Mouse (Mus musculus) stomach, embryonic 14.5 days (tissue): ENCODE results near the gene Atf5. TPM values are rescaled to one million over a fixed set of nuclear protein-coding genes. Genes with fewer than 3 reads are reported as not detected.
A peak's percentile ranks its signal among the peaks of the same experiment; 100 is the strongest.

Experiments used
- ATAC-seq: fragments of 200-750 bp; cut with Nextera tagmentation; 2 replicates; pipeline ENCODE4 v1.8.0; 2017; ENCODE audit warnings: low read depth, moderate TSS enrichment; ENCODE audit not compliant: insufficient number of reproducible peaks, insufficient read depth, low FRiP score
- H3K27ac ChIP-seq: fragments of 300-500 bp; sonication (generic); 2 replicates; pipeline ENCODE4 v1.5.1; 2014; ENCODE audit warnings: mild to moderate bottlenecking, low read length, moderate library complexity, mixed read lengths
- H3K27me3 ChIP-seq: fragments of 300-500 bp; sonication (generic); 2 replicates; pipeline ENCODE4 v1.6.1; 2014; ENCODE audit warnings: low read length, control low read depth, mixed read lengths; ENCODE audit not compliant: control insufficient read depth, insufficient read depth
- H3K36me3 ChIP-seq: fragments of 300-500 bp; sonication (generic); 2 replicates; pipeline ENCODE4 v1.6.1; 2014; ENCODE audit warnings: mild to moderate bottlenecking, control low read depth, low read length, moderate library complexity, mixed read lengths; ENCODE audit not compliant: control insufficient read depth, insufficient read depth
- H3K4me1 ChIP-seq: fragments of 300-500 bp; sonication (generic); 2 replicates; pipeline ENCODE4 v1.6.1; 2014; ENCODE audit warnings: low read length, control low read depth, mixed read lengths; ENCODE audit not compliant: control insufficient read depth, insufficient read depth
- H3K4me2 ChIP-seq: fragments of 300-500 bp; sonication (generic); replicated peaks from 2 replicates; pipeline ENCODE4 v1.6.1; 2014; ENCODE audit warnings: low read depth, low read length, control low read depth
- H3K4me3 ChIP-seq: fragments of 300-500 bp; sonication (generic); 2 replicates; pipeline ENCODE4 v1.5.1; 2014; ENCODE audit warnings: low read depth, low read length, control low read depth
- H3K9ac ChIP-seq: fragments of 300-500 bp; sonication (generic); replicated peaks from 2 replicates; pipeline ENCODE4 v1.6.1; 2014; ENCODE audit warnings: low read depth, mild to moderate bottlenecking, control low read depth, low read length, moderate library complexity, mixed read lengths
- H3K9me3 ChIP-seq: fragments of 300-500 bp; sonication (generic); 2 replicates; pipeline ENCODE4 v1.6.1; 2016; ENCODE audit warnings: low read depth, low read length, control low read depth; ENCODE audit not compliant: control insufficient read depth
- WGBS: fragments of 180-500 bp; shearing (Covaris S2); extraction: QIAGEN DNeasy Blood & Tissue Kit; methylation state at CpG from one replicate; pipeline ENCODE4 v1.1.7; 2014; 5-methylcytosine and 5-hydroxymethylcytosine counted together
- polyA plus RNA-seq: library from polyadenylated mRNA; unstranded; fragments of >200 nt; fragmentation: Nextera tagmentation; extraction: Ambion mirVana; gene quantifications from 2 replicates; pipeline ENCODE4 v1.2.1, GENCODE M21; 2014

Gene Atf5
- polyA plus RNA-seq, 1 experiment from 2014 or later: 3.1 TPM

GRCm38 (mm10) chr7:44836016-44836404, 19.6 kb upstream of the Atf5 start:
- no peak overlapping the region for H3K27ac ChIP-seq
- no peaks in the 10 kb centered on the region for H3K27me3 ChIP-seq
- 36% methylated on average over 3 of the region's 3 CpGs for WGBS
- H3K9ac ChIP-seq: no peak overlapping the region
- no peak overlapping the region for H3K4me3 ChIP-seq
- H3K4me2 ChIP-seq: no peak overlapping the region
- no peak for ATAC-seq
- H3K36me3 ChIP-seq: peaks cover 11% of the 10 kb centered on the region
- peaks cover 10% of the 10 kb centered on the region; the same call in 1 of the 2 replicates for H3K4me1 ChIP-seq
- no peaks in the 10 kb centered on the region for H3K9me3 ChIP-seq

- ATAC-seq: no peak
- no peak overlapping the region for H3K4me2 ChIP-seq
- no peaks in the 10 kb centered on the region for H3K9me3 ChIP-seq
- H3K9ac ChIP-seq: no peak overlapping the region
- WGBS: 100% methylated on average over 1 of the region's 1 CpGs
- H3K4me3 ChIP-seq: no peak overlapping the region
- H3K27me3 ChIP-seq: no peaks in the 10 kb centered on the region
- H3K36me3 ChIP-seq: peaks cover 16% of the 10 kb centered on the region
- H3K4me1 ChIP-seq: peaks cover 10% of the 10 kb centered on the region; the same call in 1 of the 2 replicates
- H3K27ac ChIP-seq: no peak overlapping the region
Measured at GRCm38 (mm10) chr7:44835373-44836015, 19.0 kb upstream of the Atf5 start.

GRCm38 (mm10) chr7:44832763-44833162, 16.3 kb upstream of the Atf5 start:
- H3K36me3 ChIP-seq: peaks cover 41% of the 10 kb centered on the region
- H3K4me1 ChIP-seq: no peaks in the 10 kb centered on the region
- WGBS: 60% methylated on average over 4 of the region's 4 CpGs
- H3K4me3 ChIP-seq: no peak overlapping the region
- ATAC-seq: no peak
- no peak overlapping the region for H3K27ac ChIP-seq
- H3K4me2 ChIP-seq: no peak overlapping the region
- no peaks in the 10 kb centered on the region for H3K9me3 ChIP-seq
- H3K27me3 ChIP-seq: no peaks in the 10 kb centered on the region
- no peak overlapping the region for H3K9ac ChIP-seq

GRCm38 (mm10) chr7:44828706-44829105, 12.2 kb upstream of the Atf5 start:
- H3K9ac ChIP-seq: no peak overlapping the region
- WGBS: 85% methylated on average over 5 of the region's 5 CpGs

GRCm38 (mm10) chr7:44826771-44827170, 10.3 kb upstream of the Atf5 start:
- H3K9ac ChIP-seq: no peak overlapping the region
- peaks cover 9% of the 10 kb centered on the region; the same call in 1 of the 2 replicates for H3K4me1 ChIP-seq
- no peak overlapping the region for H3K27ac ChIP-seq
- H3K4me2 ChIP-seq: no peak overlapping the region
- peaks cover 43% of the 10 kb centered on the region for H3K36me3 ChIP-seq
- ATAC-seq: no peak
- WGBS: 83% methylated on average over 3 of the region's 3 CpGs
- H3K27me3 ChIP-seq: no peaks in the 10 kb centered on the region
- H3K4me3 ChIP-seq: no peak overlapping the region
- no peaks in the 10 kb centered on the region for H3K9me3 ChIP-seq

More at GRCm38 (mm10) chr7:44828706-44829105, 12.2 kb upstream of the Atf5 start:
- H3K36me3 ChIP-seq: peaks cover 46% of the 10 kb centered on the region
- ATAC-seq: no peak
- H3K4me3 ChIP-seq: no peak overlapping the region
- peaks cover 7% of the 10 kb centered on the region; the same call in 1 of the 2 replicates for H3K4me1 ChIP-seq
- no peaks in the 10 kb centered on the region for H3K27me3 ChIP-seq
- no peak overlapping the region for H3K4me2 ChIP-seq
- no peaks in the 10 kb centered on the region for H3K9me3 ChIP-seq
- no peak overlapping the region for H3K27ac ChIP-seq

GRCm38 (mm10) chr7:44824872-44825271, 8.4 kb upstream of the Atf5 start:
- ATAC-seq: peak; percentile 79
- H3K4me2 ChIP-seq: no peak overlapping the region
- 16% methylated on average over 3 of the region's 3 CpGs for WGBS
- H3K4me3 ChIP-seq: no peak overlapping the region
- H3K4me1 ChIP-seq: peaks cover 14% of the 10 kb centered on the region; the same call in 1 of the 2 replicates
- no peak overlapping the region for H3K27ac ChIP-seq
- no peaks in the 10 kb centered on the region for H3K27me3 ChIP-seq
- peaks cover 24% of the 10 kb centered on the region for H3K36me3 ChIP-seq
- no peak overlapping the region for H3K9ac ChIP-seq
- H3K9me3 ChIP-seq: no peaks in the 10 kb centered on the region

- peaks cover 28% of the 10 kb centered on the region for H3K4me1 ChIP-seq
- H3K9ac ChIP-seq: no peak overlapping the region
- no peak overlapping the region for H3K4me2 ChIP-seq
- H3K27me3 ChIP-seq: no peaks in the 10 kb centered on the region
- peaks cover 10% of the 10 kb centered on the region; the same call in 1 of the 2 replicates for H3K36me3 ChIP-seq
- no peak overlapping the region for H3K4me3 ChIP-seq
- ATAC-seq: no peak
- H3K27ac ChIP-seq: no peak overlapping the region
- 47% methylated on average over 7 of the region's 7 CpGs for WGBS
- no peaks in the 10 kb centered on the region for H3K9me3 ChIP-seq
Measured at GRCm38 (mm10) chr7:44823409-44823808, 7.0 kb upstream of the Atf5 start.

GRCm38 (mm10) chr7:44821666-44822448, 5.4 kb upstream of the Atf5 start:
- H3K4me1 ChIP-seq: peaks cover 41% of the 10 kb centered on the region
- peaks cover 3% of the 10 kb centered on the region; the same call in 1 of the 2 replicates for H3K36me3 ChIP-seq
- H3K9me3 ChIP-seq: no peaks in the 10 kb centered on the region
- 84% methylated on average over 7 of the region's 7 CpGs for WGBS
- H3K27ac ChIP-seq: no peak overlapping the region
- no peaks in the 10 kb centered on the region for H3K27me3 ChIP-seq
- no peak overlapping the region for H3K4me2 ChIP-seq
- H3K9ac ChIP-seq: no peak overlapping the region
- no peak overlapping the region for H3K4me3 ChIP-seq
- ATAC-seq: no peak
